Mouse (Mus musculus): ENCODE results near the gene Grap. TPM values are rescaled to one million over a fixed set of nuclear protein-coding genes. Genes with fewer than 3 reads are reported as not detected.

Gene Grap
- polyA plus RNA-seq, 1 experiment from 2014 or later: 7.1 TPM

DNA sequence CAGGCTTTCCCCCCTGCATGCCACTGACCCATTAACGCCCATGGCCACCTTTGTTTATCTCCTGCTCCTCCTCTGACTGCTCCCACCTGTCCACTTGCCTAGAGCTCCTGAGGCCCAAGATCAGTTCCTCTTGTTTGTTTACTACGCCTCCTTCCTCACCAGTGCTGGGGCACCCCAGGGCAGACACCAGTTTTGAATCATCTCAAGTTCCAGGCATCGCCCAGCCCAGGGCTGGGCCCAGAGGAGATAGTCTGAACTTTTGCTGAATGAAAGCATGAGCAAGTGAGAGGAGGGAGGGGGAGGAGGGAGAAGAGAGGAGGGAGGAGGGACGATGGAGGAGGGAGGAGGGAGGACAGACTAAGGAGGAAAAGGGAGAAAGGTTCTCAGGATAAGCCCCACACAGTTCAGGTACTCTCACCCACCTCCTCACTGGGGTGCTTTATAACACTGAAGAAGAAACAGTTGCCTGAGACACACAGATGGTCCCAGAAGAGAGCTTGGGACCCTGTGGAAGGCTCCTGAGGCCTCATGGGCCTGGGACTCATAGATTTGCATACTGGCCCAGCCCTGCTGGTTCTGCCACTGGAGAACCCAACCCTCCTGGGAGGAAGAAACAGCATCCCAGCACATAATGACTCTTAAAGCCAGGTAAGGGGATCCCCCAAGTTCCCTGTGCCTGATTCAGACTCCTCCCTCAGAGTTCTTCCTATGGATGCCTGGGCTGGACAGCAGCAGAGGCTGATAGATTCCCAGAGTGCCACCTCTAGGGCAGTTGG is 26.2 kb downstream of the Grap start:
- WGBS: 73% methylated on average over 4 of the region's 4 CpGs
- no peak overlapping the region for H3K4me2 ChIP-seq
- H3K9me3 ChIP-seq (ENCODE audit: control insufficient read depth, low read length): no peaks in the 10 kb centered on the region
- peaks cover 13% of the 10 kb centered on the region for H3K4me1 ChIP-seq (ENCODE audit: control insufficient read depth, insufficient read depth, low read length)
- H3K36me3 ChIP-seq (ENCODE audit: control insufficient read depth, insufficient read depth, low read length): no peaks in the 10 kb centered on the region
- ATAC-seq (ENCODE audit: low FRiP score) (no peak), DNase-seq (ENCODE audit: low spot score, missing footprints) (no peak)
- no peak overlapping the region for H3K27ac ChIP-seq (ENCODE audit: low read depth, low read length)
- H3K4me3 ChIP-seq (ENCODE audit: low read depth, low read length): no peak overlapping the region
- H3K9ac ChIP-seq (ENCODE audit: low read length): no peak overlapping the region
- H3K27me3 ChIP-seq (ENCODE audit: control insufficient read depth, insufficient read depth, low read length): peaks cover 14% of the 10 kb centered on the region

DNA sequence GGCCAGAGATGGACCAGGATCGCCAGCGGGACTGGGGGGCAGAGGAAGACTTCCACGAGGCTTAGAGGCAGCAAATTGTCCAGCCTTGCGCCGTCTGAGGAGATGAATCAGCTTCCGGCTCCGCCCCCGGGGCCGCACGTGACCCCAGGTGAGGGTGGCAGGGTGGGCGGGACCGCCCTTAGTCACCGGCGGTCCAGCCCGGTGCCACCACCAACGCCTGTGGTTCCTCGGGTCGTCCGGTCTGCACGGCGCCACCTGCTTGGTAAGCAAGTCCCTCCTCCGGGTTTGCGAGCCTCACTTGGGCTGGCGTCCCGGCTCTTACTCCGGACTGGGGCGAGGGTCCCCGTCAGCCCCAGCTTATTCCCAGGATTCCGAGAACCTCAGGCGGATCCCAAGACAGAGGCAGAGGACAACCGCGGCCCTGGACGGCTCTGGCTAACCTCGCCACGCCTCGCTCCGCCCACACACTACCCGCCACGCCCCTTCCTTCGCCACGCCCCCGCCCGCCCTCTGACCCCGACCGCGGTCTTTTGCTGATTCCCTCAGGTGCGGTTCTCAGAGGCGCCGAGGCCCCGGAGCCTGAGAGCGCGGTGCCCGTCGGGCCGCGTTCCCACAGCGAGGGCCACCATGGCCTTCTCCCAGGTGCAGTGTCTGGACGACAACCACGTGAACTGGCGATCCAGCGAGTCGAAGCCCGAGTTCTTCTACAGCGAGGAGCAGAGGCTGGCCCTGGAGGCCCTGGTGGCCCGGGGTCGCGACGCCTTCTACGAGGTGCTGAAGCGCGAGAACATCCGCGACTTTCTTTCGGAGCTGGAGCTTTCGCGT is 31.1 kb downstream of the Grap start, which contains the start of gene Fam83g:
Fam83g (plus strand) TSS at position 185 of the 825 bp plus-strand sequence.
- no peaks in the 10 kb centered on the region for H3K36me3 ChIP-seq (ENCODE audit: control insufficient read depth, insufficient read depth, low read length)
- no peaks in the 10 kb centered on the region for H3K9me3 ChIP-seq (ENCODE audit: control insufficient read depth, low read length)
- H3K27me3 ChIP-seq (ENCODE audit: control insufficient read depth, insufficient read depth, low read length): peaks cover 27% of the 10 kb centered on the region
- H3K27ac ChIP-seq (ENCODE audit: low read depth, low read length): no peak within 1 kb of the TSS
- DNase-seq (ENCODE audit: low spot score, missing footprints): peak; percentile 93
- H3K4me3 ChIP-seq (ENCODE audit: low read depth, low read length): peak within 1 kb of the TSS; percentile 37
- H3K9ac ChIP-seq (ENCODE audit: low read length): no peak within 1 kb of the TSS
- peaks cover 5% of the 10 kb centered on the region; the same call in 1 of the 2 replicates for H3K4me1 ChIP-seq (ENCODE audit: control insufficient read depth, insufficient read depth, low read length)
- peak; percentile 58; the same call in 1 of the 2 replicates for ATAC-seq (ENCODE audit: low FRiP score)
- H3K4me2 ChIP-seq: peak within 1 kb of the TSS; percentile 52
- WGBS: 2% methylated on average over 76 of the region's 76 CpGs

GRCm38 (mm10) chr11:61685119-61685725 is 32.2 kb downstream of the Grap start:
- DNase-seq (ENCODE audit: low spot score, missing footprints) (peak; percentile 77), ATAC-seq (ENCODE audit: low FRiP score) (no peak)
- Histone ChIP-seq H3K4me2 (no peak overlapping the region), H3K4me3 (ENCODE audit: low read depth, low read length) (no peak overlapping the region), H3K9me3 (ENCODE audit: control insufficient read depth, low read length) (no peaks in the 10 kb centered on the region), H3K4me1 (ENCODE audit: control insufficient read depth, insufficient read depth, low read length) (peaks cover 5% of the 10 kb centered on the region; the same call in 1 of the 2 replicates), H3K27ac (ENCODE audit: low read depth, low read length) (no peak overlapping the region), H3K9ac (ENCODE audit: low read length) (no peak overlapping the region), H3K36me3 (ENCODE audit: control insufficient read depth, insufficient read depth, low read length) (no peaks in the 10 kb centered on the region), H3K27me3 (ENCODE audit: control insufficient read depth, insufficient read depth, low read length) (peaks cover 27% of the 10 kb centered on the region)
- WGBS: 78% methylated on average over 8 of the region's 8 CpGs

GRCm38 (mm10) chr11:61686141-61686540 is 33.1 kb downstream of the Grap start:
- ATAC-seq (ENCODE audit: low FRiP score): no peak
- Histone ChIP-seq H3K27ac (ENCODE audit: low read depth, low read length) (no peak overlapping the region), H3K4me1 (ENCODE audit: control insufficient read depth, insufficient read depth, low read length) (peaks cover 5% of the 10 kb centered on the region; the same call in 1 of the 2 replicates), H3K36me3 (ENCODE audit: control insufficient read depth, insufficient read depth, low read length) (no peaks in the 10 kb centered on the region), H3K27me3 (ENCODE audit: control insufficient read depth, insufficient read depth, low read length) (peaks cover 27% of the 10 kb centered on the region), H3K9ac (ENCODE audit: low read length) (no peak overlapping the region), H3K4me2 (no peak overlapping the region), H3K9me3 (ENCODE audit: control insufficient read depth, low read length) (no peaks in the 10 kb centered on the region), H3K4me3 (ENCODE audit: low read depth, low read length) (no peak overlapping the region)
- no peak for DNase-seq (ENCODE audit: low spot score, missing footprints)
- 79% methylated on average over 2 of the region's 2 CpGs for WGBS

- Histone ChIP-seq H3K27me3 (ENCODE audit: control insufficient read depth, insufficient read depth, low read length) (peaks cover 27% of the 10 kb centered on the region), H3K36me3 (ENCODE audit: control insufficient read depth, insufficient read depth, low read length) (no peaks in the 10 kb centered on the region), H3K9me3 (ENCODE audit: control insufficient read depth, low read length) (no peaks in the 10 kb centered on the region), H3K9ac (ENCODE audit: low read length) (no peak overlapping the region), H3K4me1 (ENCODE audit: control insufficient read depth, insufficient read depth, low read length) (peaks cover 5% of the 10 kb centered on the region; the same call in 1 of the 2 replicates), H3K4me3 (ENCODE audit: low read depth, low read length) (no peak overlapping the region), H3K27ac (ENCODE audit: low read depth, low read length) (no peak overlapping the region), H3K4me2 (no peak overlapping the region)
- no peak for ATAC-seq (ENCODE audit: low FRiP score)
- DNase-seq (ENCODE audit: low spot score, missing footprints): no peak
- 45% methylated on average over 10 of the region's 10 CpGs for WGBS
Observed at GRCm38 (mm10) chr11:61686906-61687453, 33.9 kb downstream of the Grap start.

GRCm38 (mm10) chr11:61687595-61687994 is 34.5 kb downstream of the Grap start:
- no peak overlapping the region for H3K9ac ChIP-seq (ENCODE audit: low read length)
- H3K9me3 ChIP-seq (ENCODE audit: control insufficient read depth, low read length): no peaks in the 10 kb centered on the region
- H3K4me1 ChIP-seq (ENCODE audit: control insufficient read depth, insufficient read depth, low read length): peaks cover 5% of the 10 kb centered on the region; the same call in 1 of the 2 replicates
- H3K36me3 ChIP-seq (ENCODE audit: control insufficient read depth, insufficient read depth, low read length): no peaks in the 10 kb centered on the region
- ATAC-seq (ENCODE audit: low FRiP score): no peak
- WGBS: 60% methylated on average over 2 of the region's 2 CpGs
- H3K4me2 ChIP-seq: no peak overlapping the region
- no peak for DNase-seq (ENCODE audit: low spot score, missing footprints)
- H3K4me3 ChIP-seq (ENCODE audit: low read depth, low read length): no peak overlapping the region
- H3K27me3 ChIP-seq (ENCODE audit: control insufficient read depth, insufficient read depth, low read length): peaks cover 27% of the 10 kb centered on the region
- H3K27ac ChIP-seq (ENCODE audit: low read depth, low read length): no peak overlapping the region

- Histone ChIP-seq H3K4me3 (ENCODE audit: low read depth, low read length) (no peak overlapping the region), H3K27ac (ENCODE audit: low read depth, low read length) (no peak overlapping the region), H3K36me3 (ENCODE audit: control insufficient read depth, insufficient read depth, low read length) (no peaks in the 10 kb centered on the region), H3K9me3 (ENCODE audit: control insufficient read depth, low read length) (no peaks in the 10 kb centered on the region), H3K9ac (ENCODE audit: low read length) (no peak overlapping the region), H3K27me3 (ENCODE audit: control insufficient read depth, insufficient read depth, low read length) (no peaks in the 10 kb centered on the region), H3K4me2 (no peak overlapping the region), H3K4me1 (ENCODE audit: control insufficient read depth, insufficient read depth, low read length) (no peaks in the 10 kb centered on the region)
- DNase-seq (ENCODE audit: low spot score, missing footprints) (no peak), ATAC-seq (ENCODE audit: low FRiP score) (no peak)
- WGBS: 90% methylated on average over 5 of the region's 5 CpGs
Observed at GRCm38 (mm10) chr11:61692996-61693395, 39.9 kb downstream of the Grap start.

DNA sequence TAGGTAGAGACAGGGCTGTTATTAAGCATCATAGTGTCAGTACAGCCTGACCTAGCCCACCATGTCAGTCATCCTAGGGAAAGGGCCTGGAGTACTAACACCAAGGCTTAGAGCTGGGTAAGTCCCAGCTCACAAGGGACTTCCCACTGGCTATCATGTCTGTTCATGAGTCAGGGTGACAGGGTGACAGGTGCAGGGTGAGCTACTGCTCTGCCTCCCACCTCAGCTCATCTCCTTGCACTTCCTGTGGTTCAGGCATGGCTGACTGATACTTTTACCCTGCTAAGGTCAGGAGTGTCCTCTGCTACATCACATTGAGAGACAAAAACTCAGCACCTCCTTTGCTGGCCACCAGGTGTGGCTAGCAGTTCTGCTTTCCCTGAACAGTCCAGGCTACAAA is 45.8 kb downstream of the Grap start:
- no peak overlapping the region for H3K4me3 ChIP-seq (ENCODE audit: low read depth, low read length)
- no peak for ATAC-seq (ENCODE audit: low FRiP score)
- no peak overlapping the region for H3K9ac ChIP-seq (ENCODE audit: low read length)
- no peaks in the 10 kb centered on the region for H3K36me3 ChIP-seq (ENCODE audit: control insufficient read depth, insufficient read depth, low read length)
- no peaks in the 10 kb centered on the region for H3K9me3 ChIP-seq (ENCODE audit: control insufficient read depth, low read length)
- no peak overlapping the region for H3K27ac ChIP-seq (ENCODE audit: low read depth, low read length)
- DNase-seq (ENCODE audit: low spot score, missing footprints): no peak
- H3K4me2 ChIP-seq: no peak overlapping the region
- no peaks in the 10 kb centered on the region for H3K27me3 ChIP-seq (ENCODE audit: control insufficient read depth, insufficient read depth, low read length)
- H3K4me1 ChIP-seq (ENCODE audit: control insufficient read depth, insufficient read depth, low read length): peaks cover 12% of the 10 kb centered on the region; the same call in 1 of the 2 replicates
